Mouse (Mus musculus): ENCODE measurements around the gene Gpcpd1. TPM values are rescaled to one million over a fixed set of nuclear protein-coding genes. Genes with fewer than 3 reads are reported as not detected.

Gpcpd1 gene
- total and polyA plus RNA-seq, 2 experiments from 2014 or later = 55.7 to 84.0 TPM

- ATAC-seq (ENCODE audit: low FRiP score) = no peak
- 95% methylated on average over 1 of the region's 1 CpGs for WGBS
Measured at GRCm38 (mm10) chr2:132509714-132510113, 77.8 kb downstream of the Gpcpd1 start.

GRCm38 (mm10) chr2:132509261-132509660 is 78.3 kb downstream of the Gpcpd1 start:
- Histone ChIP-seq H3K9me3 (ENCODE audit: low read length) (no peaks in the 10 kb centered on the region), H3K4me3 (ENCODE audit: low read depth, low read length) (no peak overlapping the region), H3K4me1 (ENCODE audit: insufficient read depth, low read length) (no peaks in the 10 kb centered on the region), H3K4me2 (ENCODE audit: low read depth, low read length, poor library complexity, severe bottlenecking) (no peak overlapping the region), H3K9ac (replicated peaks; ENCODE audit: low read length, poor library complexity, severe bottlenecking) (no peak overlapping the region), H3K36me3 (ENCODE audit: insufficient read depth, low read length) (no peaks in the 10 kb centered on the region), H3K27ac (ENCODE audit: low read depth, low read length) (no peak overlapping the region), H3K27me3 (ENCODE audit: insufficient read depth, low read length) (no peaks in the 10 kb centered on the region)
- 78% methylated on average over 9 of the region's 9 CpGs for WGBS
- no peak for TF ChIP-seq CTCF (IDR thresholded peaks at IDR 0.05)
- DNase-seq (ENCODE audit: low spot score) = no peak
- no peak for ATAC-seq (ENCODE audit: low FRiP score)

More at GRCm38 (mm10) chr2:132509714-132510113, 77.8 kb downstream of the Gpcpd1 start:
- no peaks in the 10 kb centered on the region for H3K36me3 ChIP-seq (ENCODE audit: insufficient read depth, low read length)
- no peak for TF ChIP-seq CTCF (IDR thresholded peaks at IDR 0.05)
- no peak overlapping the region for H3K9ac ChIP-seq (replicated peaks; ENCODE audit: low read length, poor library complexity, severe bottlenecking)
- no peak overlapping the region for H3K4me3 ChIP-seq (ENCODE audit: low read depth, low read length)
- no peaks in the 10 kb centered on the region for H3K27me3 ChIP-seq (ENCODE audit: insufficient read depth, low read length)
- no peak for DNase-seq (ENCODE audit: low spot score)
- H3K9me3 ChIP-seq (ENCODE audit: low read length) = no peaks in the 10 kb centered on the region
- no peaks in the 10 kb centered on the region for H3K4me1 ChIP-seq (ENCODE audit: insufficient read depth, low read length)
- no peak overlapping the region for H3K27ac ChIP-seq (ENCODE audit: low read depth, low read length)
- H3K4me2 ChIP-seq (ENCODE audit: low read depth, low read length, poor library complexity, severe bottlenecking) = no peak overlapping the region

- no peak overlapping the region for H3K4me3 ChIP-seq (ENCODE audit: low read depth, low read length)
- H3K27ac ChIP-seq (ENCODE audit: low read depth, low read length) = no peak overlapping the region
- no peaks in the 10 kb centered on the region for H3K4me1 ChIP-seq (ENCODE audit: insufficient read depth, low read length)
- H3K4me2 ChIP-seq (ENCODE audit: low read depth, low read length, poor library complexity, severe bottlenecking) = no peak overlapping the region
- H3K36me3 ChIP-seq (ENCODE audit: insufficient read depth, low read length) = no peaks in the 10 kb centered on the region
- no peak overlapping the region for H3K9ac ChIP-seq (replicated peaks; ENCODE audit: low read length, poor library complexity, severe bottlenecking)
- ATAC-seq (ENCODE audit: low FRiP score) = no peak
- DNase-seq (ENCODE audit: low spot score) = no peak
- WGBS = 55% methylated on average over 6 of the region's 6 CpGs
- no peaks in the 10 kb centered on the region for H3K9me3 ChIP-seq (ENCODE audit: low read length)
- no peaks in the 10 kb centered on the region for H3K27me3 ChIP-seq (ENCODE audit: insufficient read depth, low read length)
- TF ChIP-seq CTCF (IDR thresholded peaks at IDR 0.05) = no peak
Measured at GRCm38 (mm10) chr2:132507521-132507920, 80.0 kb downstream of the Gpcpd1 start.

- Histone ChIP-seq H3K4me3 (ENCODE audit: low read depth, low read length) (no peak overlapping the region), H3K27ac (ENCODE audit: low read depth, low read length) (no peak overlapping the region), H3K9me3 (ENCODE audit: low read length) (no peaks in the 10 kb centered on the region), H3K9ac (replicated peaks; ENCODE audit: low read length, poor library complexity, severe bottlenecking) (no peak overlapping the region), H3K27me3 (ENCODE audit: insufficient read depth, low read length) (no peaks in the 10 kb centered on the region), H3K4me2 (ENCODE audit: low read depth, low read length, poor library complexity, severe bottlenecking) (no peak overlapping the region), H3K4me1 (ENCODE audit: insufficient read depth, low read length) (no peaks in the 10 kb centered on the region), H3K36me3 (ENCODE audit: insufficient read depth, low read length) (no peaks in the 10 kb centered on the region)
- TF ChIP-seq CTCF (IDR thresholded peaks at IDR 0.05) = no peak
- 59% methylated on average over 14 of the region's 14 CpGs for WGBS
- ATAC-seq (ENCODE audit: low FRiP score) (no peak), DNase-seq (ENCODE audit: low spot score) (no peak)
Measured at GRCm38 (mm10) chr2:132507091-132507490, 80.4 kb downstream of the Gpcpd1 start.

- TF ChIP-seq CTCF (IDR thresholded peaks at IDR 0.05) = no peak
- Histone ChIP-seq H3K4me3 (ENCODE audit: low read depth, low read length) (no peak overlapping the region), H3K9ac (replicated peaks; ENCODE audit: low read length, poor library complexity, severe bottlenecking) (no peak overlapping the region), H3K4me2 (ENCODE audit: low read depth, low read length, poor library complexity, severe bottlenecking) (no peak overlapping the region), H3K36me3 (ENCODE audit: insufficient read depth, low read length) (no peaks in the 10 kb centered on the region), H3K27me3 (ENCODE audit: insufficient read depth, low read length) (no peaks in the 10 kb centered on the region), H3K9me3 (ENCODE audit: low read length) (no peaks in the 10 kb centered on the region), H3K4me1 (ENCODE audit: insufficient read depth, low read length) (no peaks in the 10 kb centered on the region), H3K27ac (ENCODE audit: low read depth, low read length) (no peak overlapping the region)
- no peak for DNase-seq (ENCODE audit: low spot score)
- ATAC-seq (ENCODE audit: low FRiP score) = no peak
- WGBS = 66% methylated on average over 6 of the region's 6 CpGs
Measured at GRCm38 (mm10) chr2:132505828-132506227, 81.7 kb downstream of the Gpcpd1 start.

GRCm38 (mm10) chr2:132498344-132498743 is 89.2 kb downstream of the Gpcpd1 start:
- Histone ChIP-seq H3K4me3 (ENCODE audit: low read depth, low read length) (no peak overlapping the region), H3K4me2 (ENCODE audit: low read depth, low read length, poor library complexity, severe bottlenecking) (no peak overlapping the region), H3K9ac (replicated peaks; ENCODE audit: low read length, poor library complexity, severe bottlenecking) (no peak overlapping the region), H3K4me1 (ENCODE audit: insufficient read depth, low read length) (no peaks in the 10 kb centered on the region), H3K27me3 (ENCODE audit: insufficient read depth, low read length) (no peaks in the 10 kb centered on the region), H3K27ac (ENCODE audit: low read depth, low read length) (no peak overlapping the region), H3K9me3 (ENCODE audit: low read length) (no peaks in the 10 kb centered on the region), H3K36me3 (ENCODE audit: insufficient read depth, low read length) (no peaks in the 10 kb centered on the region)
- WGBS = 83% methylated on average over 3 of the region's 3 CpGs
- no peak for DNase-seq (ENCODE audit: low spot score)
- no peak for ATAC-seq (ENCODE audit: low FRiP score)
- no peak for TF ChIP-seq CTCF (IDR thresholded peaks at IDR 0.05)

All from midbrain, postnatal 0 days (tissue).